Mouse (Mus musculus) erythroblast, embryonic 14.5 days (primary cell): ENCODE data around the gene Gm36245. TPM values are rescaled to one million over a fixed set of nuclear protein-coding genes. Genes with fewer than 3 reads are reported as not detected.
"Not testable (repeated sequence)": the region's sequence is repeated elsewhere in the genome, so short reads cannot be mapped to it uniquely, and the experiment has no call there.

Source experiments
- H3K27me3 ChIP-seq: 2 replicates; pipeline ENCODE4 v1.6.1; 2012; ENCODE audit warnings: inconsistent platforms; ENCODE audit not compliant: control insufficient read depth
- H3K36me3 ChIP-seq: 2 replicates; pipeline ENCODE4 v1.6.1; 2012; ENCODE audit warnings: mild to moderate bottlenecking, inconsistent platforms; ENCODE audit not compliant: control insufficient read depth
- H3K4me1 ChIP-seq: 2 replicates; pipeline ENCODE4 v1.6.1; 2012; ENCODE audit warnings: inconsistent platforms; ENCODE audit not compliant: control insufficient read depth
- H3K4me3 ChIP-seq: replicated peaks from 2 replicates; pipeline ENCODE3; 2012; ENCODE audit warnings: moderate library complexity, mild to moderate bottlenecking, inconsistent platforms
- H3K9me3 ChIP-seq: 2 replicates; pipeline ENCODE4 v1.6.1; 2012; ENCODE audit warnings: low read length, inconsistent platforms, mixed read lengths; ENCODE audit not compliant: control insufficient read depth
- GATA1 ChIP-seq: IDR thresholded peaks from 2 replicates; pipeline ENCODE4 v1.6.1; 2012; ENCODE audit warnings: low read length, inconsistent platforms, mixed read lengths
- TAL1 ChIP-seq: IDR thresholded peaks from 3 replicates; pipeline ENCODE4 v1.6.1; 2012; ENCODE audit warnings: low read length, inconsistent platforms, mixed read lengths
- polyA plus RNA-seq: library from polyadenylated mRNA; stranded (reverse); fragments of >175 nt; gene quantifications from 2 replicates; pipeline ENCODE4 v1.2.3, GENCODE M21; 2012

Gm36245 gene
- polyA plus RNA-seq, 1 experiment, result not detected

DNA sequence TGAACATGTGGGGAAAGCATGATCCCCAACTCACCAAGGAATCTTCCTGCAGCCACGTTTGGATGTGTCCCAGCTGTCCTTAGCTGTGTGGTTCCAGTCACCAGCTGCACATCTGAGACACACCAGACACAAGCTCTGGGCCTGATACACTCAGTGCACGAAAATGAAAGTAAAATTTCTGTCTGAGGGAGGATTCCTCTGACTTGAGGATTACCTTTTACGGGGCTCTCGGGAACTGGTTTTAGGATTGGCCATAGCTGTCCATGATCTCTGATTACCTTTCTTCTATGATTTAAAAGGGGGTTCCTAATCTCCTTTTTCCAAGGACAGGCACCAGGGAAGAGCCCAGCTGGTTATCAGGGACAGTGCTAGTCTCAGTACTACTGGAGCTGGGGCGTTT is 3.1 kb upstream of the Gm36245 start, which contains the start of gene Apol10b:
Apol10b (minus strand) TSS at position 165 of the 400 bp plus-strand sequence.
- Histone ChIP-seq H3K27me3 (no peaks in the 10 kb centered on the region), H3K4me3 (no peak within 1 kb of the TSS), H3K4me1 (no peaks in the 10 kb centered on the region), H3K36me3 (no peaks in the 10 kb centered on the region), H3K9me3 (no peaks in the 10 kb centered on the region)
- TF ChIP-seq GATA1 (no peak), TAL1 (no peak)

DNA sequence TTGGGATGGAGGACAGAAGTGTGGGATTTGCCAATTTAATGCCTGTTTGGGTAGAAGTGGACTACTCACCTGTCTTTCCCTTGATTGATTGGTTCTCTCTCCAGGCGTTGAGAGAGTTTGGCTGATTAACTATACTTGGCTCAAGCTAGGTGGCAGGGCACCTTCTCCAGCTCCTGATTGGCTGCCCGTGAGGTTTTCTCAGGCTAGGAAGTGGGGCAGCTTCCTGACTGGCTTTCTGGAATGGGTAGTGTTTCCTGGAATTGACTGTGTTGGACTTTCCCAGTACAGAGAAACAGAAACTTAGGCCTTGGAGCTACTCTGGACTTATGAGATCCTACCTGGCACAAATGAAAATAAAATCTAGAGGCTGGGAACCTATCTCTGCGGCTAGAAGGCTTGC is 629 bp upstream of the Gm36245 start:
- Histone ChIP-seq H3K4me1 (no peaks in the 10 kb centered on the region), H3K4me3 (no peak overlapping the region), H3K27me3 (no peaks in the 10 kb centered on the region), H3K36me3 (no peaks in the 10 kb centered on the region), H3K9me3 (no peaks in the 10 kb centered on the region)
- no peak for TF ChIP-seq TAL1
- no peak for TF ChIP-seq GATA1

DNA sequence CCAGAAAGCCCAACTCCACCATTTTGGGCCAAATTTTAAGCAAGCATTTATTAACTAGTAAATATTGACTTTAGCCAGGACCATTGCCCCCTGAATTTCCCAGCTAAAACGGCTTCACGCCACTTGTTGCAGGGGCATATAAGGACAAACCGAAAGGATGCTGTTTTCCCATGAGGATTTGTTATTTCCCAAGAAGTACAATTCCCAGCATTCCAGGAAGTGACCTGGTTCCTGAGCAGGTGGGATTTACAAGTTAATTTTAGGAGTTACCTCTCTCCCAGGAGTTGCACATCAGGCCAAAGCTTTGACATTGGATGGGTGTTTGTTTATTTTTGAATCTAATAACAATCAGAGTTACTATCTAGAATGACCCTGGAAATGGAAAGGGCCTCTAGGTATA is 7.0 kb downstream of the Gm36245 start:
- TF ChIP-seq GATA1 (no peak), TAL1 (no peak)
- Histone ChIP-seq H3K9me3 (no peaks in the 10 kb centered on the region), H3K36me3 (no peaks in the 10 kb centered on the region), H3K4me3 (no peak overlapping the region), H3K27me3 (no peaks in the 10 kb centered on the region), H3K4me1 (no peaks in the 10 kb centered on the region)

DNA sequence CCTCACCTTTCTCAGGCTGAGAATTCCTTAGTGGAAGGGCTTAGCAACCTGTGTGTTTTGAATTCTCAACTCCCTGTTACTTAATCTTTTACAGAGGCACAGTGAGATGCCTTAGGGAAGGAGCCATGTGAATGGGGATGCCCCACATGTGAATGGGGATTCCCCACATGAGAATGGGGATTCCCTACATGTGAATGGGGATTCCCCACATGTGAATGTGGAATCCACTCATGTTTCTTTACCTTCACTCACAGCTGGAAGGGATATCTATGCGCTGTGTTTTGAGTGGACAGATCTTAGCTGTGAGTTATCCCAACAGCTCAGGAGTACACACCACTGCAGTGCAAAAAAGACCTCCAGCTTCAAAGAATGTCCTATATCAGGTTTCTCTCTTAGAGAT is 25.7 kb downstream of the Gm36245 start:
- TF ChIP-seq TAL1 (no peak), GATA1 (no peak)
- no peak overlapping the region for H3K4me3 ChIP-seq
- no peaks in the 10 kb centered on the region for H3K27me3 ChIP-seq

DNA sequence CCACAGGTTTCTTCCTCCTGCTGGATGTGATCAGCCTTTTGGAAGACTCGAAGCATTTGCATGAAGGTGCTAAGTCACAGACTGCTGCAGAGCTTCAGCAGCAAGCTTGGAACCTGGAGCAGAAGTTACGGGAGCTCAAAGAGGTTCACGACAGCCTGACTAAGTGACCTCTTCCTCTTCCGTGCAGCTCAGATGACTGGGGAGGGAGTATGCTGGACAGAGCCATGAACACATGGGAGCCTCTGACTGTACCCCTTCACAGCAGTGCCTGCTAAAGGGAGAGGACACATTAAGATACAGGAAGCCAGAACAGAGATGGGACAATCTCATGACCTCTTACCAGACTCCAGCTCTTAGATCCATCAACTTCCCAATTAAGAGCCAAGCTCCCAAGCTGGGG is 27.4 kb downstream of the Gm36245 start:
- not testable (repeated sequence) for H3K36me3 ChIP-seq, H3K4me3 ChIP-seq, H3K27me3 ChIP-seq, H3K9me3 ChIP-seq, H3K4me1 ChIP-seq

More for the DNA sequence above, 25.7 kb downstream of the Gm36245 start:
- H3K4me1 ChIP-seq, result no peaks in the 10 kb centered on the region
- no peaks in the 10 kb centered on the region for H3K36me3 ChIP-seq
- no peaks in the 10 kb centered on the region for H3K9me3 ChIP-seq

DNA sequence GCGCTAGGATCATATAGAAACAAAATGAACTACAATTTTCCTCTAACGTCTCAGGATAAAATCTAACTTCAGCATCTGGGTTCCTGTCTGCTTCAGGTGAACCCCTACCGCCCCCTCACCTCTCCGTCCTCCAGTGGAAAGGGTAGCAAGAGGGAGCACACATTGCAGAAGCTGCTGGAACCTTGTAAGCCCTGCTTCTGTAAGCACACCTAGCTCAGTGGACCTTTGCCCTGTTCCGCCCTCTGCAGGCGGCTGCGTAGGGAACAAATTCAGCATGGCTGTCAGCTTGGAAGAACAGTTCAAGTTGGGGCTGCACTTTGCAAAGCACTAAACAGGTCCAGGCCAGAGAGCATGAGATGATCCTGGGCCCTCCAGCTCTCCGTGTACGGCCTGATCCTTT is 29.6 kb downstream of the Gm36245 start:
- H3K4me1 ChIP-seq, H3K27me3 ChIP-seq, H3K36me3 ChIP-seq, H3K9me3 ChIP-seq, H3K4me3 ChIP-seq: not testable (repeated sequence)

DNA sequence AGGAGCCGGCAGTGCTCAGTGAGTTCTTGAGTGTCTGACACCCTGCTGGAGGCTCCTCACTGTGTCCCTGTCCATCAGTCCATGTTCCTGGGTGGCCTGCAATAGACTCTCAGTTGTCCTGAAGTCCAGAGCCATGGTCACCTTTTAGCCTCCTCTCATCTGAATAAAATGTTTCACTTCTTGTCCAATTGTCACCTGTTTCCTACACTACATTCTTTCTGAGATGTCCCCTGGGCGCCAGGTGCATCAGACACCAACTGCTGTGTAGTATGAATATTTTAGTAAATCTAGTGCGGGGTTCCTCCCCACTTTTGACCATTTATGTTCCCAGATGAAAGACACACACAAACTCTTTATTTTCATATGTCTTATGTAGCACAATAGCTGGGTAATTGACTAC is 30.8 kb downstream of the Gm36245 start:
- H3K4me3 ChIP-seq, H3K36me3 ChIP-seq, H3K9me3 ChIP-seq, H3K27me3 ChIP-seq, H3K4me1 ChIP-seq: not testable (repeated sequence)

DNA sequence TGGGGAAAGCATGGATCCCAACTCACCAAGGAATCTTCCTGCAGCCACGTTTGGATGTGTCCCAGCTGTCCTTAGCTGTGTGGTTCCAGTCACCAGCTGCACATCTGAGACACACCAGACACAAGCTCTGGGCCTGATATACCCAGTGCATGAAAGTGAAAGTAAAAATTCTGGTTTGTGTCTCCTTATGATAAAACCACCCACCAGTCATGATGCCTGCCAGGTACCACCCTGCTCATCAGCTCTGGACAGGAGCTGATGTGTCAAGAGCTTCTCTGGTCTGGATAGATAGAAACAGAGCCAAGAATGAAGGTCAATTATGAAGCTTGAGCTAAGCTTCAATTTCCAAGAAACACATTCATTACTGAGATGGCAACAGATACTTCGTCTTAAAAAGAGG is 44.1 kb downstream of the Gm36245 start, which contains the start of gene Apol11b:
Apol11b (minus strand) TSS at position 111 of the 400 bp plus-strand sequence.
- not testable (repeated sequence) for H3K4me1 ChIP-seq, H3K4me3 ChIP-seq, H3K9me3 ChIP-seq, H3K36me3 ChIP-seq, H3K27me3 ChIP-seq

DNA sequence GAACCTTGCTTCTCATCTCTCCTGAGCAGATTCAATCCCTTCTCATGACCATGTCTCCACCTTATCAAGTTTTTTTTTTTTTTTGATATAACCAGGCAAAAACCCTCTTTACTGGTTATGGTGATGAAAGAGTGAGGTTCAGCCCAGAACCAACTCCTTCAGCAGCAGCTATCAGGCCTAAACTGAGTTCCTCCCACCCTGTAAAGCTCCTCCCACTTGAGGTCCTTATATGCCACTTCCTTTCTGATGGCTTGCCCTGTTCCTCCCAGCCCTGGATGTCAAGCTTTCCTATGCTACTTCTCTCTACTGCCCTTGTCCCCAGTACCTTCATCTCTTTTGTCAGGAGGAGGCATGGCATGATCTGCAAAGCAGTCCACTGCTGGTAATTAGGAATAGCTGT is 52.1 kb downstream of the Gm36245 start:
- H3K4me3 ChIP-seq, H3K27me3 ChIP-seq, H3K9me3 ChIP-seq, H3K4me1 ChIP-seq, H3K36me3 ChIP-seq: not testable (repeated sequence)

Other genes starting within 250 kb of the Gm36245 start
- not detected in 2 replicates for gene Apol7a, start 200.1 kb upstream of the Gm36245 start, polyA plus RNA-seq
- not detected in 2 replicates for gene Apol9a, start 188.1 kb upstream of the Gm36245 start, polyA plus RNA-seq
- not detected in 2 replicates for gene Apol7b, start 151.8 kb upstream of the Gm36245 start, polyA plus RNA-seq
- gene Apol10a, start 122.2 kb upstream of the Gm36245 start, polyA plus RNA-seq, result not detected in 2 replicates
- 0.03 TPM in 1 of 2 replicates, not detected in the other for gene Apol11a, start 91.0 kb upstream of the Gm36245 start, polyA plus RNA-seq
- gene Apol7c, start 65.9 kb upstream of the Gm36245 start, polyA plus RNA-seq, result not detected in 2 replicates
- gene 1700025B11Rik, start 37.4 kb upstream of the Gm36245 start, polyA plus RNA-seq, result not detected in 2 replicates
- gene Apol10b, start 3.1 kb upstream of the Gm36245 start, polyA plus RNA-seq, result not detected in 2 replicates
- gene Apol11b, start 44.0 kb downstream of the Gm36245 start, polyA plus RNA-seq, result 0.14 and 0.29 TPM in 2 replicates
- gene Apol7e, start 99.6 kb downstream of the Gm36245 start, polyA plus RNA-seq, result not detected in 2 replicates
- not detected in 2 replicates for gene Apol9b, start 129.8 kb downstream of the Gm36245 start, polyA plus RNA-seq
- gene Apol8, start 157.7 kb downstream of the Gm36245 start, polyA plus RNA-seq, result 13.3 and 17.7 TPM in 2 replicates
- 10.4 and 10.9 TPM in 2 replicates for gene Myh9, start 242.9 kb downstream of the Gm36245 start, polyA plus RNA-seq